Mouse (Mus musculus): ENCODE measurements around the gene Rdh1. TPM values are rescaled to one million over a fixed set of nuclear protein-coding genes. Genes with fewer than 3 reads are reported as not detected.

The Rdh1 gene
- polyA plus RNA-seq, 2 experiments, result 0.15 to 0.17 TPM

GRCm38 (mm10) chr10:127731397-127731796, 28.1 kb upstream of the Rdh1 start:
- H3K9me3 ChIP-seq (ENCODE audit: control insufficient read depth, low read length), result no peaks in the 10 kb centered on the region
- peak overlapping the region; percentile 9 for H3K9ac ChIP-seq (replicated peaks)
- no peak overlapping the region; the same call in 1 of the 2 replicates for H3K4me2 ChIP-seq (ENCODE audit: low read depth)
- peaks cover 55 to 62% of the 10 kb centered on the region in 2 experiments for H3K4me1 ChIP-seq (replicated peaks; ENCODE audit: control insufficient read depth in 2 of 2, insufficient read depth in 2 of 2, low read length in 1 of 2)
- H3K27me3 ChIP-seq (ENCODE audit: control insufficient read depth, insufficient read depth, low read length), result no peaks in the 10 kb centered on the region; the same call in 1 of the 2 replicates
- no peak for TF ChIP-seq CTCF (IDR thresholded peaks at IDR 0.05; ENCODE audit: low read depth)
- no peak for TF ChIP-seq EP300 (IDR thresholded peaks at IDR 0.05; ENCODE audit: low read depth)
- H3K27ac ChIP-seq, result peak overlapping the region; percentile 59
- H3K36me3 ChIP-seq (replicated peaks; ENCODE audit: control insufficient read depth, insufficient read depth, low read depth), result no peaks in the 10 kb centered on the region
- 22% methylated on average over 5 of the region's 5 CpGs for WGBS (ENCODE audit: insufficient replicate concordance)
- no peak overlapping the region for H3K4me3 ChIP-seq (ENCODE audit: insufficient read depth in 1 of 2, low read depth in 2 of 2, low read length in 2 of 2)
- ATAC-seq (ENCODE audit: insufficient read depth) (no peak), DNase-seq (ENCODE audit: low read depth in 3 of 3, low spot score in 3 of 3) (no peak)

GRCm38 (mm10) chr10:127734434-127734833, 25.1 kb upstream of the Rdh1 start:
- Histone ChIP-seq H3K4me3 (ENCODE audit: insufficient read depth in 1 of 2, low read depth in 2 of 2, low read length in 2 of 2) (no peak overlapping the region), H3K27ac (no peak overlapping the region), H3K9ac (replicated peaks) (no peak overlapping the region; the same call in 1 of the 2 replicates), H3K9me3 (ENCODE audit: control insufficient read depth, low read length) (no peaks in the 10 kb centered on the region), H3K4me1 (replicated peaks; ENCODE audit: control insufficient read depth in 2 of 2, insufficient read depth in 2 of 2, low read length in 1 of 2) (peaks cover 60 to 66% of the 10 kb centered on the region in 2 experiments), H3K4me2 (ENCODE audit: low read depth) (no peak overlapping the region; the same call in 1 of the 2 replicates), H3K36me3 (replicated peaks; ENCODE audit: control insufficient read depth, insufficient read depth, low read depth) (no peaks in the 10 kb centered on the region), H3K27me3 (ENCODE audit: control insufficient read depth, insufficient read depth, low read length) (no peaks in the 10 kb centered on the region)
- 23% methylated on average over 5 of the region's 5 CpGs for WGBS (ENCODE audit: insufficient replicate concordance)
- TF ChIP-seq CTCF (IDR thresholded peaks at IDR 0.05; ENCODE audit: low read depth) (peak; percentile 66), EP300 (IDR thresholded peaks at IDR 0.05; ENCODE audit: low read depth) (no peak)
- ATAC-seq (ENCODE audit: insufficient read depth) (no peak), DNase-seq (ENCODE audit: low read depth in 3 of 3, low spot score in 3 of 3) (no peak)

DNA sequence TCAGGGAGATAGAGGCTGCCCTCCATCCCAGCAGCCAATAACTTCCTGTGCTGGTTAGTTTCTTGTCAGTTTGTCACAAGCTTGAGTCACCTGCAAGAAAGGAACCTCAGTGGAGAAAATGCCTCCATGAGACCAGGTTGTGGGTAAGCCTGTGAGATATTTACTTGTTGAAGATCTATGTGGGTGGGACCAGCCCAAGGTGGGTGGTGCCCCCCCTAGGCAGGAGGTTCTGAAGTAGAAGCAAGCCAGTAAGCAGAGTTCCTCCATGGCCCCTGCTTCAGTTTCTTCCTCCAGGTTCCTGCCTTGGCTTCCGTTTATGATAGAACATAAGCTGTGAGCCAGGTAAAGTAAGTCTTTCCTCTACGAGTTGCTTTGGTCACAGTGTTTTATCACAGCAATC, 23.3 kb upstream of the Rdh1 start:
- Histone ChIP-seq H3K4me3 (ENCODE audit: insufficient read depth in 1 of 2, low read depth in 2 of 2, low read length in 2 of 2) (no peak overlapping the region), H3K4me1 (replicated peaks; ENCODE audit: control insufficient read depth in 2 of 2, insufficient read depth in 2 of 2, low read length in 1 of 2) (peaks cover 47 to 54% of the 10 kb centered on the region in 2 experiments), H3K27ac (no peak overlapping the region), H3K4me2 (ENCODE audit: low read depth) (no peak overlapping the region), H3K27me3 (ENCODE audit: control insufficient read depth, insufficient read depth, low read length) (no peaks in the 10 kb centered on the region), H3K36me3 (replicated peaks; ENCODE audit: control insufficient read depth, insufficient read depth, low read depth) (no peaks in the 10 kb centered on the region), H3K9me3 (ENCODE audit: control insufficient read depth, low read length) (no peaks in the 10 kb centered on the region), H3K9ac (replicated peaks) (no peak overlapping the region)
- TF ChIP-seq CTCF (IDR thresholded peaks at IDR 0.05; ENCODE audit: low read depth) (no peak), EP300 (IDR thresholded peaks at IDR 0.05; ENCODE audit: low read depth) (no peak)
- WGBS (ENCODE audit: insufficient replicate concordance), result 27% methylated on average over 2 of the region's 2 CpGs
- DNase-seq (ENCODE audit: low read depth in 3 of 3, low spot score in 3 of 3) (no peak), ATAC-seq (ENCODE audit: insufficient read depth) (no peak)

DNA sequence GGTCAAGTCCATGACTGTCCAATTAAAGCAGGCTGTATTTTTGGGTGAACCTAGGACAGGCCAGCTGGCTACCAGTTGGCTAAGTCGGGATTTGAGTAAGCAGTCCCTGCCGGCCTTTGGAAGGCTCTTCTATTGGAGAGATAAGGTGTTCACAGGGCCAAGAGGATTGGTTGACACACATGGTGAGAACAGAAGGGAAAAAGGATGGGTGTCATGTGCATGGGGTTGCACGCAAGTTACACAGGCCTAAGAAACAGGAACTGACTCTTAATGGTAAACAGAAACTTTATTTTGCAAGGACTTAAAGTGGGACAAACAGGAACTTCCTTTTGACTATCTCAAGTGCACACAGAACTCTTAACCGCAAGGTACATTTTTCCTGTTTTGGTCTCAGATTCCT, 22.6 kb upstream of the Rdh1 start:
- Histone ChIP-seq H3K9ac (replicated peaks) (0 out of 2 replicates have a peak overlapping the region, but pooled peaks have one; percentile 25), H3K27ac (peak overlapping the region; percentile 26), H3K27me3 (ENCODE audit: control insufficient read depth, insufficient read depth, low read length) (no peaks in the 10 kb centered on the region), H3K4me3 (ENCODE audit: insufficient read depth in 1 of 2, low read depth in 2 of 2, low read length in 2 of 2) (no peak overlapping the region), H3K4me1 (replicated peaks; ENCODE audit: control insufficient read depth in 2 of 2, insufficient read depth in 2 of 2, low read length in 1 of 2) (peaks cover 40 to 48% of the 10 kb centered on the region in 2 experiments), H3K9me3 (ENCODE audit: control insufficient read depth, low read length) (no peaks in the 10 kb centered on the region), H3K36me3 (replicated peaks; ENCODE audit: control insufficient read depth, insufficient read depth, low read depth) (peaks cover 4% of the 10 kb centered on the region), H3K4me2 (ENCODE audit: low read depth) (no peak overlapping the region)
- ATAC-seq (ENCODE audit: insufficient read depth), result no peak
- 33% methylated on average over 4 of the region's 4 CpGs for WGBS (ENCODE audit: insufficient replicate concordance)
- no peak for TF ChIP-seq EP300 (IDR thresholded peaks at IDR 0.05; ENCODE audit: low read depth)
- TF ChIP-seq CTCF (IDR thresholded peaks at IDR 0.05; ENCODE audit: low read depth), result no peak
- no peak for DNase-seq (ENCODE audit: low read depth in 3 of 3, low spot score in 3 of 3)

- Histone ChIP-seq H3K27ac (no peak overlapping the region), H3K4me2 (ENCODE audit: low read depth) (no peak overlapping the region), H3K9ac (replicated peaks) (no peak overlapping the region)
These were observed 22.0 kb upstream of the Rdh1 start for GRCm38 (mm10) chr10:127737552-127737951.

More at GRCm38 (mm10) chr10:127737552-127737951, 22.0 kb upstream of the Rdh1 start:
- TF ChIP-seq CTCF (IDR thresholded peaks at IDR 0.05; ENCODE audit: low read depth), result no peak
- TF ChIP-seq EP300 (IDR thresholded peaks at IDR 0.05; ENCODE audit: low read depth), result no peak
- peaks cover 10% of the 10 kb centered on the region for H3K36me3 ChIP-seq (replicated peaks; ENCODE audit: control insufficient read depth, insufficient read depth, low read depth)
- no peaks in the 10 kb centered on the region for H3K9me3 ChIP-seq (ENCODE audit: control insufficient read depth, low read length)
- DNase-seq (ENCODE audit: low read depth in 3 of 3, low spot score in 3 of 3) (no peak), ATAC-seq (ENCODE audit: insufficient read depth) (no peak)
- no peak overlapping the region for H3K4me3 ChIP-seq (ENCODE audit: insufficient read depth in 1 of 2, low read depth in 2 of 2, low read length in 2 of 2)
- 11% methylated on average over 2 of the region's 2 CpGs for WGBS (ENCODE audit: insufficient replicate concordance)
- H3K4me1 ChIP-seq (replicated peaks; ENCODE audit: control insufficient read depth in 2 of 2, insufficient read depth in 2 of 2, low read length in 1 of 2), result peaks cover 39 to 45% of the 10 kb centered on the region in 2 experiments
- H3K27me3 ChIP-seq (ENCODE audit: control insufficient read depth, insufficient read depth, low read length), result no peaks in the 10 kb centered on the region
